Mouse (Mus musculus): ENCODE measurements at regions not wholly inside any gene's neighbourhood (a gene's known extent, or its start where the extent isn't known, plus 50 kb on each side); places are given as distances from the start of the nearest gene placed in this dataset.

DNA sequence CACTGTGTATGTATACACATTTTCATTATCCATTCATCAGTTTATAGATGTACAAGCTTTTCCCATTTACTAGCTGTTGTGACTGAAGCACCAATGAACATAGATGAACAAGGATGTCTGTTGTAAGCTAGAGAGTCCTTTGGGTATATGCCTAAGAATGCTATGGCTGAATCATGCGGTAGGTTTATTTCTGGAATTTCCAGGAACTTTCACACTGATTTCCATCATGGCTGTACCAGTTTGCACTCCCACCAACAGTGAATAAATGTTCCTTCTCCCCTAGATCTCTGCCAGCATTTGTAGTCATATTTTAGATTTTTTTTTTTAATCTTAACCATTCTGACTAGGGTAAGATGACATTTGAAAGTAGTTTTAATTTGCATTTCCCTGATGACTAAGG, 119.2 kb upstream of the Ly86 start:
- H3K9me3 ChIP-seq (ENCODE audit: low read length), result no peaks in the 10 kb centered on the region
- TF ChIP-seq CTCF (conservative IDR thresholded peaks at IDR 0.05; ENCODE audit: low read length), result no peak
- no peak for TF ChIP-seq NANOG (IDR thresholded peaks at IDR 0.05; ENCODE audit: borderline replicate concordance, low read length)
- H3K36me3 ChIP-seq (ENCODE audit: insufficient read depth, low read length), result no peaks in the 10 kb centered on the region
- H3K4me1 ChIP-seq (replicated peaks; ENCODE audit: low read depth, low read length), result no peaks in the 10 kb centered on the region
- no peaks in the 10 kb centered on the region for H3K27me3 ChIP-seq (ENCODE audit: insufficient read depth, low read length)
- no peak overlapping the region for H3K4me3 ChIP-seq (replicated peaks; ENCODE audit: low read length)

DNA sequence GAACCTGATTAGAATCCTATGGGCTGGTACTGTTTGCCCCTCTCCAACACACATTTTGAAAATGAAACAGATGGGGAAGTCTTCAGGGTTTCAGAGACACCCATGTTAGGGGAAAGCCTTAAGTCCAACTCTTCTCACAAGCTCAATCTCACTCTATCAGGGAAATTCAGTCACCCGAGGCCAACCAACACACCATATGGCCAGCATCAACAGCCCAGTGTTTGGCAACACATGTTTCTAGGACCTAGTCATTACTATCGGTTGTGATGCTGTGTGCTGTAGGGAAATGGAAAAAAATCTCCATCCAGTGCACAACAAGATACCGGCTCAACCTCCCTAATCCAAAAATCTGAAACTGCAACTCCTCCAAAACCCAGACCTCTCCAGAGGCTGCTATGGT, 124.6 kb upstream of the Ly86 start:
- Histone ChIP-seq H3K4me3 (replicated peaks; ENCODE audit: low read length) (no peak overlapping the region), H3K36me3 (ENCODE audit: insufficient read depth, low read length) (no peaks in the 10 kb centered on the region), H3K27me3 (ENCODE audit: insufficient read depth, low read length) (no peaks in the 10 kb centered on the region), H3K9me3 (ENCODE audit: low read length) (no peaks in the 10 kb centered on the region), H3K4me1 (replicated peaks; ENCODE audit: low read depth, low read length) (no peaks in the 10 kb centered on the region)
- no peak for TF ChIP-seq NANOG (IDR thresholded peaks at IDR 0.05; ENCODE audit: borderline replicate concordance, low read length)

DNA sequence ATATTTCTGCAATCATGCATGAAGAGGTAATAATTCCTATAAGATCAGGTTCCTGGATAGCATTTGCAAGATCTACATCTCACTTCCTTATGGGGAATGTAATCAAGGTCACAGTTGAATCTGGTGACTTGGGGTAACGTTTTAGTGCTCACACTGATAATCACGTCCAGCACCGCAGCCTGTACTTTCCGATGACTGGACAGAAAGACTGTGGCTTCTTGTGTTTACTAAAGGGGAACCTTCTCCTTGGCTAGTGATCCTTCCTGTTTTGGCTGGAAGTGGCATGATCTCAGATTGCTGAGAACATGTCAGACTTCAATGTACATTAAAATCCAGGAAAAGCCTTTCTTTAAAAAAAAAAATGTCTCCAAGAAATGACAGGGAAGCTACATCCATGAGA, 126.4 kb upstream of the Ly86 start:
- H3K9me3 ChIP-seq (ENCODE audit: low read length), result no peaks in the 10 kb centered on the region
- H3K4me1 ChIP-seq (replicated peaks; ENCODE audit: low read depth, low read length), result no peaks in the 10 kb centered on the region
- H3K27me3 ChIP-seq (ENCODE audit: insufficient read depth, low read length), result no peaks in the 10 kb centered on the region
- H3K36me3 ChIP-seq (ENCODE audit: insufficient read depth, low read length), result no peaks in the 10 kb centered on the region
- no peak overlapping the region for H3K4me3 ChIP-seq (replicated peaks; ENCODE audit: low read length)
- no peak for TF ChIP-seq NANOG (IDR thresholded peaks at IDR 0.05; ENCODE audit: borderline replicate concordance, low read length)
- TF ChIP-seq CTCF (conservative IDR thresholded peaks at IDR 0.05; ENCODE audit: low read length), result no peak
- TF ChIP-seq POU5F1 (IDR thresholded peaks at IDR 0.05; ENCODE audit: borderline replicate concordance, low read length), result no peak

DNA sequence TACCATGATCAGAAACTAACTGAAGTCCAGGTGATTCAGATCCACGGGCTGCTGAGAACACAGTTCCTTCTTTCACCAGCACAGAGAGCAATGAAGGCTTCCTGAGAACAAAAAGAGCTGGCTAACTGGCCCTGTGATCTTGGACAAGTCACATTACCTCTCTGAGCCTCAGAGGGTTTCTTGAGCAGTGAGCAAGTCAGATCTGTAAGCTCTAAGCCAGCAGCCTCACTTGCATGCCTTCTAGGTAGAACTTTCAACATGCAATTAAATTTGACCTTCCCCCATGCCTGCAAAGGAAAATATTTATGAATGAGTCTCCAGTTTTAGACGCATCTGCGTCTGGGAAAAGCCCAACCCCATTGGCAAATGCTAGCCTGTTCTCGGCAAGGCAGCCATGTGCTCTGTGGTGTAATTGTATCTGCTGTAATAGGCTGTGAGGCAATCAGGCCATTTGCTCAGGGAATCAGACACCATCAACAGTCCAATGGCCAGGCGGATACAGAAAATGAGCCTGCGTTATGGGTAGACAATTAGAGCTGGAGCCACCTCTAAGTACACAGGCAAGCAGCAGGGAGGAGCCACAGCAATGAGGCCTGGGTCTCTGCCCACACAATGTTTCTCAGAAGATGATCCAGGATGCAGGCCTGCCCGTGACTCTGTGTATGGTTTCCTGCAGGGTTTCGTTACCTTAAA, 130.3 kb upstream of the Ly86 start:
- Histone ChIP-seq H3K4me3 (replicated peaks; ENCODE audit: low read length) (no peak overlapping the region), H3K27me3 (ENCODE audit: insufficient read depth, low read length) (no peaks in the 10 kb centered on the region), H3K4me1 (replicated peaks; ENCODE audit: low read depth, low read length) (no peaks in the 10 kb centered on the region), H3K9me3 (ENCODE audit: low read length) (no peaks in the 10 kb centered on the region), H3K36me3 (ENCODE audit: insufficient read depth, low read length) (no peaks in the 10 kb centered on the region)
- TF ChIP-seq POU5F1 (IDR thresholded peaks at IDR 0.05; ENCODE audit: borderline replicate concordance, low read length) (no peak), CTCF (conservative IDR thresholded peaks at IDR 0.05; ENCODE audit: low read length) (no peak), NANOG (IDR thresholded peaks at IDR 0.05; ENCODE audit: borderline replicate concordance, low read length) (no peak)

DNA sequence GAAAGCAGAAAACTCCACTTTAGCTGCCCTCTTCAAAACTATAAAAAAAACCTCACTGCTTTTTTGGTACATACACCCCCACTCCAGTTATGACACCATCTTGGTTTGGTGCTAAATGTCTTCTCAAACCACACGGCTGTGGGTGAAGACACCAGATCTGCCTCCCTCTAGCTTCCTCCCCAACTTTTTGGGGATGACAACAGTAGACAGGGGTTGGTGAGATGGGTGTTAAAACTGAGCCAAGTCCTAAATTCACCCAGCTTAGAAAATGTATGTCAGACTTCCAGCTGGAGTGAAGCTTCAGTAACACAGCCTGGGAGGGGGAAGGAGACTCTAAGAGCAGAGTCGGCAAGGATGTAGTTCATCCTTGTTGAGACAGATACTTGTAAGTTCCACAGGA, 147.1 kb upstream of the F13a1 start:
- H3K36me3 ChIP-seq (ENCODE audit: insufficient read depth, low read length), result no peaks in the 10 kb centered on the region
- no peak for TF ChIP-seq POU5F1 (IDR thresholded peaks at IDR 0.05; ENCODE audit: borderline replicate concordance, low read length)
- no peak for TF ChIP-seq NANOG (IDR thresholded peaks at IDR 0.05; ENCODE audit: borderline replicate concordance, low read length)
- TF ChIP-seq CTCF (conservative IDR thresholded peaks at IDR 0.05; ENCODE audit: low read length), result no peak
- H3K4me1 ChIP-seq (replicated peaks; ENCODE audit: low read depth, low read length), result no peaks in the 10 kb centered on the region
- H3K27me3 ChIP-seq (ENCODE audit: insufficient read depth, low read length), result no peaks in the 10 kb centered on the region
- H3K9me3 ChIP-seq (ENCODE audit: low read length), result no peaks in the 10 kb centered on the region
- no peak overlapping the region for H3K4me3 ChIP-seq (replicated peaks; ENCODE audit: low read length)

DNA sequence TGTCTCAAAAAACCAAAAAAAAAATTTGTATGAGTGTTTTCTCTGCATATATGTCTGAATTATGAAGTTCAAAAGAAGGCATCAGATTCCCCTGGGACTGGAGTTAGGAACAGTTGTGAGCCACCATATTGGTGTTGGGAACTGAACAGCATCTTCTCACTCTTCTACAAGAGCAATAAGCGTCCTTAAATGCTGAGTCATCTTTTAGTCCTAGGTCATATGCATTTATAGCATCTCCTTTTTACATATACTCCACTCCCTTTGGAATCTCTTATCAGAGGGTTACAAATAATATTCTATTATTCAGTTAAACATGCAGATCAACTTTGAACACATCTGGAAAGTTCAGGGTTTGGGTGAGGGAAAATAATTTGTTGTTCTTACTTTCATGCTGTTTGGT, 145.8 kb upstream of the F13a1 start:
- H3K4me3 ChIP-seq (replicated peaks; ENCODE audit: low read length), result no peak overlapping the region
- H3K9me3 ChIP-seq (ENCODE audit: low read length), result no peaks in the 10 kb centered on the region
- no peaks in the 10 kb centered on the region for H3K27me3 ChIP-seq (ENCODE audit: insufficient read depth, low read length)
- no peak for TF ChIP-seq NANOG (IDR thresholded peaks at IDR 0.05; ENCODE audit: borderline replicate concordance, low read length)
- no peak for TF ChIP-seq POU5F1 (IDR thresholded peaks at IDR 0.05; ENCODE audit: borderline replicate concordance, low read length)
- no peak for TF ChIP-seq CTCF (conservative IDR thresholded peaks at IDR 0.05; ENCODE audit: low read length)
- H3K36me3 ChIP-seq (ENCODE audit: insufficient read depth, low read length), result no peaks in the 10 kb centered on the region
- H3K4me1 ChIP-seq (replicated peaks; ENCODE audit: low read depth, low read length), result no peaks in the 10 kb centered on the region

DNA sequence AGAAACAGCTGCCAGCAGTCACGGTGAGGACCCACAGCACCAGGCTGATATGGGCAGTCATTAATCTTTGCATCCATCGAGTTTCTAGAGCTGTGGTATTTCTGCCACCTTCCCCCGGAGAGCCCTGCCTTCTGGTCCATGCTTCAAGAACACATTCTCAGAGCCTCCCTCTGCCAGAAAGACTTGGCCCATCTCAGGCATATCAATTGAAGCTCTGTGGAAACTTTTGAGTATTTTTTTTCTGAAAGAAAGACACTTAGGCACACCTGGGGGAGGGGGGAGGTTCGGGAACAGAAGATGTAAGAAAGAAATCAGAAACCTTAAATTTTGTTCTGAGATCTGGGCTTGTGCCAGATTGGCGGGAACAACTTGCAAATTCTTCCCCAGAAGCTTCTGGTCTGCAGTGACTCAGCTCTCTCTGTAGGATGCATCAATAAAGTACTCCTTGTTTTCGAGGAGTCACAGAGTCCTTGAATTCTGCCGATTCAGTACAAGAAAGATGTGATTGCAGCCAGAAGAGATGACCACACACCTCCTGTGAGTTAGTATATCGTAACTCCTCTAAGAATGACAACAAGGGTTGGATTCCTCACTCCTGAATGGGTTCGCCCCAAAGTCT, 131.2 kb upstream of the F13a1 start:
- no peak overlapping the region for H3K4me3 ChIP-seq (replicated peaks; ENCODE audit: low read length)
- TF ChIP-seq CTCF (conservative IDR thresholded peaks at IDR 0.05; ENCODE audit: low read length), result no peak
- TF ChIP-seq NANOG (IDR thresholded peaks at IDR 0.05; ENCODE audit: borderline replicate concordance, low read length), result no peak
- H3K36me3 ChIP-seq (ENCODE audit: insufficient read depth, low read length), result no peaks in the 10 kb centered on the region
- H3K27me3 ChIP-seq (ENCODE audit: insufficient read depth, low read length), result no peaks in the 10 kb centered on the region
- no peaks in the 10 kb centered on the region for H3K9me3 ChIP-seq (ENCODE audit: low read length)
- no peaks in the 10 kb centered on the region for H3K4me1 ChIP-seq (replicated peaks; ENCODE audit: low read depth, low read length)

DNA sequence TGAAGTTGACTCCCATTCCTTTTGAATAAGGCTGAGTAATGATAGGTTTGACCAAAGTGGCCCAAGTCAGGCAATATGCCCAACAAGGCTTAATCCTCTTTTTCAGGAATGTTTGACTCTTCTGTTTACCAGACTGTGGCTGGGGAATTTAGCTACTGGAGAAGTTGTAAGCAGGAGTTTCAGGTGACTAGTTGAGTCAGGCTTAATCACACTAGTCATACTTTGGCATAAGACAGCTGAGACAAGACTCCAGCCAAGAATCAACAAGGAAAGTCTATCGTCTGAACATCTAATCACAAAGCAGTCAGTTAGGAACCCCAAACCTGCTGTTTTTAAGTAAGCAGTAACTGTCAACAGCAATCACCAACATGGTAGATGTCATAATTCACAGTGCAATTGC, 126.5 kb upstream of the F13a1 start:
- Histone ChIP-seq H3K4me1 (replicated peaks; ENCODE audit: low read depth, low read length) (no peaks in the 10 kb centered on the region), H3K9me3 (ENCODE audit: low read length) (no peaks in the 10 kb centered on the region), H3K27me3 (ENCODE audit: insufficient read depth, low read length) (no peaks in the 10 kb centered on the region), H3K36me3 (ENCODE audit: insufficient read depth, low read length) (no peaks in the 10 kb centered on the region), H3K4me3 (replicated peaks; ENCODE audit: low read length) (no peak overlapping the region)
- TF ChIP-seq POU5F1 (IDR thresholded peaks at IDR 0.05; ENCODE audit: borderline replicate concordance, low read length) (no peak), CTCF (conservative IDR thresholded peaks at IDR 0.05; ENCODE audit: low read length) (no peak), NANOG (IDR thresholded peaks at IDR 0.05; ENCODE audit: borderline replicate concordance, low read length) (no peak)

DNA sequence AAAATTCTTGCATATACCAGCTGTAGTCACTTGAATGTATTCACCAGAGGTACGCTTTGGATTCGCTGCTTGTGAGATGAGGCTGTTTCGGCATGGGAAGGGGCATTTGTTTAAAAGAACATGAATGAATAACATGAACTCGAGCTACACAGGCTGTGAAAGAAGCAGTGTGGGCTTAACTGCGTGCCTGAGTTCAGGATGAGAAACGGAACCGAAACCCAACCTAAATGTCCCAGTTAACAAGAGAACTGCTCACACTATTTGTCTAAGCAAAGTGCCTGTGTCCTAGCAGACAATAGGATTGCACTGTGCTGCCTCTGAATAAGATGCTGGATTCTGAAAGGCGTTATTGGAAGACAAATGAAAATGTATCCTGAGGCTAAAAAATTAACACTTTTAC, 126.0 kb upstream of the F13a1 start:
- Histone ChIP-seq H3K4me1 (replicated peaks; ENCODE audit: low read depth, low read length) (no peaks in the 10 kb centered on the region), H3K27me3 (ENCODE audit: insufficient read depth, low read length) (no peaks in the 10 kb centered on the region), H3K9me3 (ENCODE audit: low read length) (no peaks in the 10 kb centered on the region), H3K36me3 (ENCODE audit: insufficient read depth, low read length) (no peaks in the 10 kb centered on the region), H3K4me3 (replicated peaks; ENCODE audit: low read length) (no peak overlapping the region)
- TF ChIP-seq NANOG (IDR thresholded peaks at IDR 0.05; ENCODE audit: borderline replicate concordance, low read length) (no peak), CTCF (conservative IDR thresholded peaks at IDR 0.05; ENCODE audit: low read length) (no peak), POU5F1 (IDR thresholded peaks at IDR 0.05; ENCODE audit: borderline replicate concordance, low read length) (no peak)
